Mouse (Mus musculus) brain, embryonic 14.5 days (tissue): Measurements from ENCODE around the gene 1700028P14Rik.

Source experiments
- CTCF ChIP-seq: fragments of 200-500 bp; IDR thresholded peaks from 2 replicates; pipeline ENCODE4 v1.5.1; 2012; ENCODE audit warnings: inconsistent platforms, mild to moderate bottlenecking, moderate library complexity, borderline replicate concordance; ENCODE audit not compliant: insufficient read depth, insufficient read length; ENCODE audit errors: extremely low read depth
- POLR2A ChIP-seq: fragments of 200-500 bp; IDR thresholded peaks from 2 replicates; pipeline ENCODE4 v1.6.1; 2012; ENCODE audit warnings: mild to moderate bottlenecking, inconsistent platforms, borderline replicate concordance; ENCODE audit not compliant: poor library complexity, insufficient read depth, insufficient read length, severe bottlenecking; ENCODE audit errors: extremely low read depth

- TF ChIP-seq CTCF = no peak
- TF ChIP-seq POLR2A = no peak
Measured at GRCm38 (mm10) chr19:23563693-23564092, 88.9 kb downstream of the 1700028P14Rik start.
